Mouse (Mus musculus): ENCODE measurements around the gene Mrpl52.

Gene Mrpl52

GRCm38 (mm10) chr14:54426689-54427398 is at the start of gene Mrpl52:
TSS of gene Mrpl52 (plus strand) at chr14:54426909.
- DNase-seq (ENCODE audit: low spot score in 2 of 2) = peak; percentile 91 to 93

DNA sequence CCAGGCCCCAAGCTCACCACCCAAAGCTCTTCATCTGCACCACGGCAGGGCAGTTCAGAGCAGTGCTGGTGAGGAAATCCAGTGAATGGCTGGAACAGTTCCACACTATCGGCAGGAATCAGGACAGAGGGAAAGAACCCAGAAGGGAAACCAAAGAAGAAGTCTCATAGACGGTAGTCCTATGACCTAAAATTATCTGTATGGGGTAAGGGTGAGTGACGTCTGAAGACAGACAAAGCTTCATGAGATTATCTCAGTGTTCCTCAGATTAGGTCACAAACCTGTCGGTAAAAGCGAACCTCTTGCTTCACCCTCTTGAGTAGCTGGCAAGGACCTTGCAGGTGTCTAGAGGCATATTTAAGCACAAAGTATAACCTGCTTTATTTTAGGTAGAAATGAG is 49.5 kb upstream of the Mrpl52 start:
- DNase-seq (ENCODE audit: low spot score in 2 of 2) = no peak

- no peak for DNase-seq (ENCODE audit: low spot score in 2 of 2)
Measured at GRCm38 (mm10) chr14:54379571-54379970, 47.1 kb upstream of the Mrpl52 start.

- DNase-seq (ENCODE audit: low spot score in 2 of 2) = no peak
Measured at GRCm38 (mm10) chr14:54380616-54381015, 46.1 kb upstream of the Mrpl52 start.

- no peak for DNase-seq (ENCODE audit: low spot score in 2 of 2)
Measured at GRCm38 (mm10) chr14:54381816-54382215, 44.9 kb upstream of the Mrpl52 start.

DNA sequence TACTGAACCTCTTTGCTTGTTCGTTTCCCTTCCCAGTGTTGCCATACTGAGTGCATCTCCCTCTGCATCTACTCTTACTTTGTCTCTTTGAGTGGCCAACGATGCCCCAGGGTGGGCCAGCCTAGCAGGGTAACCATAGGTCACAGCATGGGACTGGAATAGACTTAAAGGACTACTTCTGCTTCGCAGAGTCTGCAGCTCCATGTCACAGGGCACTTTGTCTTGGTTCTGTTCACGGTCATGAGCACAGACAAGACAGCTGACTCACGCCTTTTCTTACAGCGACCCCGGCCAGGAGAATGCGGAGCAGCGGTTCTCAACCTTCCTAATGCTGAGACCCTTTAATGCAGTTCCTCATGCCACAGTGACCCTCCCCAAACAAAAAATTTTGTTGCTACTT is 44.1 kb upstream of the Mrpl52 start:
- no peak for DNase-seq (ENCODE audit: low spot score in 2 of 2)

GRCm38 (mm10) chr14:54383355-54383771 is 43.3 kb upstream of the Mrpl52 start:
- DNase-seq (ENCODE audit: low spot score in 2 of 2) = no peak

- no peak for DNase-seq (ENCODE audit: low spot score in 2 of 2)
Measured at GRCm38 (mm10) chr14:54384396-54384795, 42.3 kb upstream of the Mrpl52 start.

DNA sequence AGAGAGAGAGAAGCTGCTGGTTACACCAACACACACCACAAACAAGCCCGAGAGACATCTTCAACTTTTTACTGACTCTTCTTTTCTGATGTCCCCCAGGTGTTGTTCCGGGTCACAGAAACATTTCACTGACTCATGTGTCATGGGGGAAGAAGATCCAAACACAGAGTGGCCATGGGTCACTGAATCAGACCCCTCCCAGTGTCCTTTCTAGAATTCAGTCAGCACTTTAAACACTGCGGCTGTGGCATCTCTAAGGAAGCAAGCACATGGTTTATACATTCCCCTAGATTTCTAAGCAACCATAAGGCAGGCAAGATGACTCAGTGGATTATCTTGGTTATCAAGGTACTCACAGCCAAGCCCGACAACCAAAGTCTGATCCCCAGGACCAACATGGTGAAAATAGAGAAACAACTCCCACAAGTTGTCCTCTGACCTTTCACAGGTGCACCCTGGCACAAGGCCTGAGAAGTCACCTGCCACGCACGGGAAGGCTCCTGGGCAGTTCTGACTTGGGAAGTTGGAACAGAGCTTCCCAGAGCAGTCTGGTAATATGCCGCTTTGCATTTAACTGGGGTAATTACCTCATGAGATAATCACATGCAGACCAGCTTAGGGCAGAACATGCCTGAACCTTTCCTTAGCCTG is 40.6 kb upstream of the Mrpl52 start:
- DNase-seq (ENCODE audit: low spot score in 2 of 2) = no peak

- DNase-seq (ENCODE audit: low spot score in 2 of 2) = no peak
Measured at GRCm38 (mm10) chr14:54387546-54387945, 39.2 kb upstream of the Mrpl52 start.

DNA sequence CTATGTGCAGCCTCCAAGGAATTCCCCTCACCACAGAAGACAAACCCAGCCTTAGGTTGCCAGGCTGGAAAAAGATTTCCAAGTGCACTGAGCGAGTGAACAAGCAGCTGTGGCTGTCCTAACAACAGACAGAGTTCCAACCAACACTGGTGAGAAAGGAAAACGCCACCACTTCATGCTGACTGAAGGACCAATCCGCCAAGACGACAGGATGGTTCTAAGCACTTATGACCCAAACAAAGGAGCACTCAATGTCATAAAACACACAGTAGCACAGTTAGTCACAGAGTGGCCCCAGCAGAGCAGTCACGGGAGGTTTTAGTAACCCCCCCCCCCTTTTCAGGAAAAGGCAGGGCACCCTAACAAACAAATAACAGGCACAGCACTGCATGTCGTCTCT is 35.9 kb upstream of the Mrpl52 start:
- DNase-seq (ENCODE audit: low spot score in 2 of 2) = no peak

- no peak for DNase-seq (ENCODE audit: low spot score in 2 of 2)
Measured at GRCm38 (mm10) chr14:54393794-54394193, 32.9 kb upstream of the Mrpl52 start.

GRCm38 (mm10) chr14:54394309-54394708 is 32.4 kb upstream of the Mrpl52 start:
- DNase-seq (ENCODE audit: low spot score in 2 of 2) = no peak

DNA sequence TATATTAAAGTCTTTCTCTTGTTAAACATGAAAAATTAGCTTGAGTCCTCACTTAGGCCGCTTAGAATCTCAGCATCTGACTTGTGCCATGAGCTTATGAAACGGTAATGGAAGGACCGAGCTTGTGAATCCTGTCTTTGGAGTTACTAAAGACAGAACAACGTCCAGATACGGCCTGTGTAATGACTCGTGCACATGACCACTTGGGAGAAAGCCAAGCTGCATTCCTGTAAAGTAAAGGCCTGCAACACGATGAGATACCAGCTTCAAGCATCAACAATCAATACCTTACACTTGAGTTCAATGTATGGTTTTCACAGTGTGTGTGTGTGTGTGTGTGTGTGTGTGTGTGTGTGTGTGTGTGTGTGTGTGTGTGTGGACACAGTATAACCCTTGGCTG is 30.0 kb upstream of the Mrpl52 start:
- no peak for DNase-seq (ENCODE audit: low spot score in 2 of 2)

GRCm38 (mm10) chr14:54397872-54398527 is 28.7 kb upstream of the Mrpl52 start:
- no peak for DNase-seq (ENCODE audit: low spot score in 2 of 2)

- DNase-seq (ENCODE audit: low spot score in 2 of 2) = no peak
Measured at GRCm38 (mm10) chr14:54398528-54398916, 28.2 kb upstream of the Mrpl52 start.

- DNase-seq (ENCODE audit: low spot score in 2 of 2) = no peak
Measured at GRCm38 (mm10) chr14:54398921-54399382, 27.8 kb upstream of the Mrpl52 start.

- no peak for DNase-seq (ENCODE audit: low spot score in 2 of 2)
Measured at GRCm38 (mm10) chr14:54401723-54402122, 25.0 kb upstream of the Mrpl52 start.

GRCm38 (mm10) chr14:54408336-54409056 is 18.2 kb upstream of the Mrpl52 start:
- DNase-seq (ENCODE audit: low spot score in 2 of 2) = no peak

- no peak for DNase-seq (ENCODE audit: low spot score in 2 of 2)
Measured at GRCm38 (mm10) chr14:54409057-54409645, 17.6 kb upstream of the Mrpl52 start.

- DNase-seq (ENCODE audit: low spot score in 2 of 2) = peak in 1 of 2 experiments; percentile 23
Measured at GRCm38 (mm10) chr14:54409980-54410810, 16.5 kb upstream of the Mrpl52 start.

All from spleen, postnatal 4 days (tissue).